9 mouse cellular contexts compared by ENCODE assay signal in genomic region chr7:142799424-142799823, GRCm38 (mm10). TPM values are rescaled to one million over a fixed set of nuclear protein-coding genes. Genes with fewer than 3 reads are reported as not detected.
DNase-seq lines count a peak whose midpoint lies in the region; TF ChIP-seq lines count a peak whose summit lies in the region.
"Had no signal": no experiment of that assay in that cellular context is flagged by ENCODE, and none has a peak within 500 bp of the region (broad histone marks: within the 10 kb centered on the region; RNA-seq: fewer than 3 reads in every experiment).

No protein-coding gene starts in this region.

- intact Hi-C loops in gastrocnemius, adult 2 months (cut with DNase I): no loop called here

- DNase-seq in gastrocnemius, adult 2 months: peak; percentile 44
- no peak for DNase-seq in gastrocnemius, postnatal 25 days
- peak; percentile 34 for DNase-seq in A20 (ENCODE audit: low read depth, low spot score)
- DNase-seq in adrenal gland, adult 8-10 months: peak; percentile 4
- DNase-seq in embryonic facial prominence, embryonic 10.5 days (ENCODE audit: low spot score): peak; percentile 55
- DNase-seq in layer of hippocampus, adult 11-12 months (ENCODE audit: low spot score): peak; percentile 61
- peak; percentile 66 for DNase-seq in lung, postnatal 14 days
- peak; percentile 46 for DNase-seq in splenic B cell, adult 2 months (ENCODE audit: low read depth, low spot score)

- no peaks in the 10 kb centered on the region for H3K9me3 ChIP-seq in embryonic facial prominence, embryonic 10.5 days

- WGBS in embryonic facial prominence, embryonic 10.5 days: 33% methylated on average over 6 of the region's 6 CpGs

- no peaks in the 10 kb centered on the region for H3K36me3 ChIP-seq in embryonic facial prominence, embryonic 10.5 days (replicated peaks)
- no peaks in the 10 kb centered on the region for H3K36me3 ChIP-seq in splenic B cell, adult 2 months (ENCODE audit: control insufficient read depth, insufficient read depth, low read length, poor library complexity, severe bottlenecking)

- H3K4me3 ChIP-seq in gastrocnemius, adult 2 months: no peak overlapping the region
- no peak overlapping the region for H3K4me3 ChIP-seq in embryonic facial prominence, embryonic 10.5 days

- H3K27me3 ChIP-seq in embryonic facial prominence, embryonic 10.5 days (replicated peaks; ENCODE audit: low read depth, poor library complexity, severe bottlenecking): no peaks in the 10 kb centered on the region
- no peaks in the 10 kb centered on the region for H3K27me3 ChIP-seq in splenic B cell, adult 2 months (ENCODE audit: control insufficient read depth, insufficient read depth, low read length, poor library complexity, severe bottlenecking)

- no peak overlapping the region for H3K27ac ChIP-seq in gastrocnemius, adult 2 months
- H3K27ac ChIP-seq in embryonic facial prominence, embryonic 10.5 days (replicated peaks): no peak overlapping the region
- H3K27ac ChIP-seq: macrophage had no signal

- peak; percentile 83 for TF ChIP-seq CTCF in gastrocnemius, adult 2 months (IDR thresholded peaks at IDR 0.05)

- no peaks in the 10 kb centered on the region for H3K4me1 ChIP-seq in embryonic facial prominence, embryonic 10.5 days

RNA-seq across cellular contexts. Expression of gene Ins2, which starts 56.2 kb away (rescaled TPM):
- not detected for total RNA-seq in gastrocnemius, adult 2 months (2021)
- total RNA-seq in gastrocnemius, postnatal 25 days (2021): not detected
- total RNA-seq in adrenal gland, adult 8-10 months (2022): not detected
- polyA plus RNA-seq in embryonic facial prominence, embryonic 10.5 days (2016; fragmentation: Nextera tagmentation; extraction: Ambion mirVana): not detected in 2 replicates
- polyA plus RNA-seq: macrophage had no signal
